Mouse (Mus musculus) kidney, adult 2 months (tissue): Measurements from ENCODE around the gene Kcna3. TPM values are rescaled to one million over a fixed set of nuclear protein-coding genes. Genes with fewer than 3 reads are reported as not detected.

Experiments used
- DNase-seq: peaks from one replicate; pipeline ENCODE4 v3.0.0; 2021
- H3K27ac ChIP-seq: fragments of 200-500 bp; 2 replicates; pipeline ENCODE4 v1.5.1; 2012; ENCODE audit warnings: low read depth, low read length, control low read depth, inconsistent platforms; ENCODE audit not compliant: insufficient read depth
- H3K27me3 ChIP-seq: fragments of 200-500 bp; replicated peaks from 2 replicates; pipeline ENCODE4 v1.6.1; 2012; ENCODE audit warnings: mild to moderate bottlenecking, moderate library complexity, low read length, inconsistent platforms; ENCODE audit not compliant: control insufficient read depth, insufficient read depth
- H3K36me3 ChIP-seq: fragments of 200-500 bp; 2 replicates; pipeline ENCODE4 v1.6.1; 2012; ENCODE audit warnings: mild to moderate bottlenecking, moderate library complexity, low read length, inconsistent platforms; ENCODE audit not compliant: control insufficient read depth, insufficient read depth
- H3K4me1 ChIP-seq: fragments of 200-500 bp; 2 replicates; pipeline ENCODE4 v1.6.1; 2011; ENCODE audit warnings: low read length; ENCODE audit not compliant: control insufficient read depth, insufficient read depth
- H3K4me3 ChIP-seq: fragments of 200-500 bp; 2 replicates; pipeline ENCODE4 v1.5.1; 2011; ENCODE audit warnings: mild to moderate bottlenecking, low read depth, low read length, control low read depth; ENCODE audit not compliant: insufficient read depth
- CTCF ChIP-seq: fragments of 200-500 bp; conservative IDR thresholded peaks from 2 replicates; pipeline ENCODE4 v1.5.1; 2011; ENCODE audit warnings: low read depth, mild to moderate bottlenecking, control low read depth, low read length, moderate library complexity, mixed read lengths; ENCODE audit not compliant: insufficient read depth, insufficient read length
- POLR2A ChIP-seq: fragments of 200-500 bp; IDR thresholded peaks from one replicate; pipeline ENCODE4 v1.6.1; 2011; ENCODE audit warnings: low read depth, low read length, control low read depth
- WGBS: fragments of 180-500 bp; shearing (Covaris S2); methylation state at CpG from one replicate; pipeline ENCODE4 v1.1.7; 2018; 5-methylcytosine and 5-hydroxymethylcytosine counted together
- polyA plus RNA-seq: library from polyadenylated mRNA; depleted of rRNA; stranded (reverse); fragments of >200 nt; gene quantifications from 2 replicates; pipeline ENCODE4 v1.2.3, GENCODE M21; 2012

Kcna3 gene
- polyA plus RNA-seq, 1 experiment, result 1.1 TPM

DNA sequence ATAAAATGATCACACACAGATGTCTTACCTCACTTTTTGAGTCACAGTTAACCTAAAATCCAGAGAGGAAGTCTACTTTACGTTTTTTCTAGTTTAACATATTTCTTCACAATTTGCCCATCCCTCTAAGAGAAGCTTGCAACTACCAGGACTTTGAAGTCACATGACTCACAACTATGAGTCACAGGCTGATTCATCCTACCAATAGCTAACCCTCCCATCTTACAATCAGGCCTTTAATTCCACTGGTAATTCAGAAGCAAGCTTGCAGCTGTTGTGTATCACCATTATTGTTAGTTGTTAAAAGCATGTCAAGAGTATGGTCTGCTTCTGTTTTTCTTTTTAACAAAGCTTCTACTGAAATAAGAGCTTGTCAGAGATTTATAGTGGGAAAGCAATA lies 26.8 kb downstream of the Kcna3 start:
- H3K4me3 ChIP-seq, result no peak overlapping the region
- no peak overlapping the region for H3K27ac ChIP-seq
- no peaks in the 10 kb centered on the region for H3K27me3 ChIP-seq
- no peak for TF ChIP-seq CTCF
- no peak for TF ChIP-seq POLR2A
- H3K4me1 ChIP-seq, result no peaks in the 10 kb centered on the region
- DNase-seq, result no peak
- 43% methylated on average over 1 of the region's 1 CpGs for WGBS
- no peaks in the 10 kb centered on the region for H3K36me3 ChIP-seq

DNA sequence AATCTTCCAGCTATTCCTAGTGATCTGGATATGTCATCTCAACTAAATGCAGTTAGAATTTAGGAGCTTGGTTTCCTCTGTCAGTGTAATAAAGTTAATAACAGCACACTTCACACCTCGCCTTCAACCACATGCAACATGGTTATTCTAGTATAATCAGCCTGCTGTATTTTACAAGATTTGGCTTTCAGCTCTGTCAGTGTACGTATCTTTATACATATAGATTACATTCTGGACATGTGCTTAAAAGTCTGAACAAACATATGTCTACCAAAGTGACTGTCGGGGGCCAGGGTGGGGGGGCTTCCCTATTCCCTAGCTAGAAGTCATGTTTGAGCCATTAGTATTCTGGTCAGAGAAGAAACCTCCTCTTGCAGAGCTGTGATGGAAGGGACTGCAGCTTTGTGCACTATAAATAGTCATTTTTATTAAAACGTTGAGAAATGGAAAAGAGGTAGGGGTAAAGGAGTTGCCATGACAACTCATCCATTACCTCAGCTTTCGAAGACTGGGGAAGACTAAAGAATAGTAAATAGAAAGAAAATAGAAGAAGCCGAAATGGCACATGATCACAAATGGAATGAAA lies 29.6 kb downstream of the Kcna3 start:
- TF ChIP-seq CTCF (no peak), POLR2A (no peak)
- 73% methylated on average over 6 of the region's 6 CpGs for WGBS
- H3K4me1 ChIP-seq, result no peaks in the 10 kb centered on the region
- no peak overlapping the region for H3K27ac ChIP-seq
- no peaks in the 10 kb centered on the region for H3K36me3 ChIP-seq
- H3K27me3 ChIP-seq, result no peaks in the 10 kb centered on the region
- DNase-seq, result no peak
- H3K4me3 ChIP-seq, result no peak overlapping the region

DNA sequence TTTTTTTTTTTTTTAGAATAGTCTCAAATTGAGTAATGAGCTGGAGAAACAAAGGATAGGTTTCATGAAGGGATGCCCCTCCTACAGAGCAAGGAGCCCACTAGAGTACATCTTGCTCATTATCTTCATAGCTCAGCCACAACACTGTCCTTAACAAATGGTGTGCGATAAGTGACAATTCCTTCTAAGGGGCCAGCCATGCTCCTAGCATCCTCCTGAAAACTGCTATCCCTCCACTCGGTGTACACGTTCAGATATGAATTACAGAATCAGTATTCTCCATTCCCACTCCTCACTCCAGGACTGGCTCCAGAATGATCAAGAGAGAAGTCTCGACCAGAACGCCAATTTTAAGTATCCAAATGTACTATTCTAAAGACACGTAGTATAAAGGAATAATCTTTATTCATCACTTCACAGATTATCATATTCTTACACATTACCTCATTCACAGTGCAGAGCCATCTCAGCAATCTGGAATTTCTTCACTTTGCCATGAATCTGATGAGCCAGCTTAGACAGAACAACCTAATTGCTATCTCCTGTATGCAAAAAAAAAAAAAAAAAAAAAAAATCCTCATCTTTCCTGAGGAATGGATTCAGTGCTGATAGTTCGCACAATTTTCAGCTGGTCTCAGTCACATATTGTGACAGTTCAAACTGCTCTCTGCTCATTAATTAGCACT lies 30.3 kb downstream of the Kcna3 start:
- WGBS, result 85% methylated on average over 7 of the region's 7 CpGs
- H3K4me1 ChIP-seq, result no peaks in the 10 kb centered on the region
- no peak overlapping the region for H3K4me3 ChIP-seq
- TF ChIP-seq CTCF, result no peak
- TF ChIP-seq POLR2A, result no peak
- H3K27me3 ChIP-seq, result no peaks in the 10 kb centered on the region; the same call in 1 of the 2 replicates
- H3K36me3 ChIP-seq, result no peaks in the 10 kb centered on the region
- H3K27ac ChIP-seq, result no peak overlapping the region
- DNase-seq, result no peak

DNA sequence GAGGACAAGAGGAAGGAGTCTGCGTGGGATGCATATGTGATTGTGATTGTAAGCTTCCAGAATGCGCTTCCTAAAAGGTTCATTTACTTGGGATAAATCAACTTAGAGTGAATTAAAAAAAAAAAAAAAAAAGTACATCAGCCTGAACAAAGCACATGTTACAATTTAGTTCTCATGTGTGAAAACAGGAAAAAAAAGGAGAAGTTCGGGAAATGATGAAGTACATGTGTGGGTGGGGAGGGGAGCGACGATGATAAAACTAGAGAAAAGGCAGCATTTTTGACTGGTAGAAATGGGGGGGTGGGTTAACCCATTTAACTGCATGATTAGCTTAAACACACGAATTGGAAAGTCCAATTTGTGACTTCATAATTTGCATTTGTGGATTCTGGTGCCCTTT lies 31.3 kb downstream of the Kcna3 start:
- TF ChIP-seq CTCF (no peak), POLR2A (no peak)
- H3K36me3 ChIP-seq, result no peaks in the 10 kb centered on the region
- DNase-seq, result no peak
- 66% methylated on average over 6 of the region's 6 CpGs for WGBS
- no peaks in the 10 kb centered on the region; the same call in 1 of the 2 replicates for H3K27me3 ChIP-seq
- no peak overlapping the region for H3K4me3 ChIP-seq
- H3K27ac ChIP-seq, result no peak overlapping the region
- H3K4me1 ChIP-seq, result no peaks in the 10 kb centered on the region

DNA sequence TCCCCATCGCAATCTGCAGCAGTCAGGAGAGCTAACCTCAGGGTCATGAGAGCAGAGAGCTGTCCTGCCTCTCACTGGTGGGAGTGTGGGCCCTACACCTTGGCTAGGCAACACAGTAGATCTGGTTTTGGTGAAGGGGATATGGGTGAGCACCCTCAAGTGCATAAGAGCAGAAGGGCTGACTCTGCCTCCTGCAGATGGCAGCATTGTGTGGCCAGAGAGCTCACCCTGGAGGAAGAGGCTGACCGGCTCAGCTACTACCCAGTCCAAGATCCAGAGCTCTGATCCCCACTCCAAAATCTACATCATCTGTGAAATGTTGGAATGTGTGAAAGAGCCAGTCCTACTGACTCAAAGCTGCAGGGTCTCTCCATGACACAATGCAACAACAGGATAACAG lies 37.9 kb downstream of the Kcna3 start:
- Histone ChIP-seq H3K4me3 (no peak overlapping the region), H3K27me3 (no peaks in the 10 kb centered on the region; the same call in 1 of the 2 replicates), H3K27ac (no peak overlapping the region), H3K4me1 (no peaks in the 10 kb centered on the region), H3K36me3 (no peaks in the 10 kb centered on the region)
- 0 out of 2 replicates have a peak, but pooled peaks have one; percentile 5 for TF ChIP-seq CTCF
- no peak for TF ChIP-seq POLR2A
- no peak for DNase-seq
- WGBS, result 59% methylated on average over 2 of the region's 2 CpGs

DNA sequence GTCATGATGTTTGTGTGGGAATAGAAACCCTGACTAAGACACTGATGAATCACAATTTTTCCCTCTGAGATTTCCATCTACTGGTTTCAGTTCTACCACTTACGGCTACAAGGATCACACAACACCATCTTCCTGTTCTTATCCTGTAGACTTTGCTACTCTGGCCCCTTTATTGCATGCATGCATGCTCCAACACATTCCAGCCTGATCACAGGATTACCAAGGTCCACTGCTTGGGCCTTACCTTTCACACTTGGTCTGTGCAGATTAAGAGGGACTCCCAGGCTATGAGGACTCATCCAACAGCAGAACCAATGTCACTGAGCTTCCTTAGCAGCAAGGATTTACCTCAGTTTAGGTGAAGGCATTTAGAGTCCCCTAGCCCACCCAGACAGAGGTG lies 39.7 kb downstream of the Kcna3 start:
- Histone ChIP-seq H3K27ac (no peak overlapping the region), H3K36me3 (no peaks in the 10 kb centered on the region), H3K4me1 (no peaks in the 10 kb centered on the region), H3K27me3 (no peaks in the 10 kb centered on the region; the same call in 1 of the 2 replicates), H3K4me3 (no peak overlapping the region)
- DNase-seq, result no peak
- WGBS, result 70% methylated on average over 1 of the region's 1 CpGs
- TF ChIP-seq POLR2A, result no peak
- TF ChIP-seq CTCF, result no peak

DNA sequence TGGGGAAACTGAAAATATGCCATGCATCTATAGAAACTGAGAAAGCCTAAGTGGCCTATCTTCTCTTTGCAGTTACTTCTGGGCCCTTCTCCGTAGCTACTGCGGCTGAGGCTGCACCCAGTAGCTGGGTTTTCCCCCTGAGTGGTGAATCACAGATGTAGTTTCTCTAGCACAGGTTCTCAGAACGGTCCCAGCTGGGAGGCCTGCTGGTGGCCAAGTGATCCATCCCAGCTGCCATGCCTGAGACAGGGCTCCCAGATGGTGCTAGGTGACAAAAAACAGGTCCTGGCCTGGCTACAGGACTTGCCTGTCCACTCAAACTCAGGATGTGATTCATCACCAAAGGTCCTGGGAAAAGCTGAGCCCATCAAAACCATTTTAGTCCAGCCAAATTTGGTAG lies 40.7 kb downstream of the Kcna3 start:
- H3K4me1 ChIP-seq, result no peaks in the 10 kb centered on the region
- 75% methylated on average over 3 of the region's 3 CpGs for WGBS
- no peak overlapping the region for H3K27ac ChIP-seq
- H3K4me3 ChIP-seq, result no peak overlapping the region
- no peaks in the 10 kb centered on the region for H3K27me3 ChIP-seq
- no peaks in the 10 kb centered on the region for H3K36me3 ChIP-seq
- no peak for TF ChIP-seq POLR2A
- TF ChIP-seq CTCF, result no peak
- DNase-seq, result no peak

DNA sequence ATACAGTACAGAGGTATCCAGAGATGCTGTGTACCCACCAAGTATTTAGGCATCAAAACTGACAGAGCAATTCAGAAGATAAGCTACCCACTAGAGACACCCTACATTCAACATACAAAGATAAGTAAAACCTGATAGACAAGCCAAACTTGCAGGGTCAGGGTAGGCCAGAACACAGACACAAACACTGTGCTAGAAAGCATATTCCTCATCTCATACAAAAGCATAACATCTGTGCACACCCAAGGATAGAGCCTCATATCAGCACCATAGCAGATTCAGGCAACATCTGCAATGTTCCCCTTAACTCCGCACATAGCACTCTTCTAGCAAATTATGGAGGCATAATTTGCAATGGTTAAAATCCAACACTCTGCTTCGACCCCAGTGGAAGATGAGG lies 41.1 kb downstream of the Kcna3 start:
- Histone ChIP-seq H3K27me3 (no peaks in the 10 kb centered on the region), H3K36me3 (no peaks in the 10 kb centered on the region), H3K27ac (no peak overlapping the region), H3K4me1 (no peaks in the 10 kb centered on the region), H3K4me3 (no peak overlapping the region)
- no peak for DNase-seq
- TF ChIP-seq POLR2A (no peak), CTCF (no peak)
- 91% methylated on average over 2 of the region's 2 CpGs for WGBS
